Mouse (Mus musculus) limb, embryonic 12.5 days (tissue): ENCODE results near the gene Myd88. TPM values are rescaled to one million over a fixed set of nuclear protein-coding genes. Genes with fewer than 3 reads are reported as not detected.

Experiments
- ATAC-seq: fragments of 200-750 bp; cut with Nextera tagmentation; 2 replicates; pipeline ENCODE4 v1.8.0; 2017; ENCODE audit warnings: low read depth, moderate TSS enrichment; ENCODE audit not compliant: insufficient number of reproducible peaks, insufficient read depth, low FRiP score, low TSS enrichment
- H3K27ac ChIP-seq: fragments of 300-500 bp; sonication (generic); 2 replicates; pipeline ENCODE4 v1.5.1; 2016; ENCODE audit warnings: mild to moderate bottlenecking, moderate library complexity
- H3K27me3 ChIP-seq: fragments of 300-500 bp; sonication (generic); 2 replicates; pipeline ENCODE4 v1.6.1; 2016; ENCODE audit warnings: mild to moderate bottlenecking, moderate library complexity
- H3K36me3 ChIP-seq: fragments of 300-500 bp; sonication (generic); 2 replicates; pipeline ENCODE4 v1.6.1; 2016; ENCODE audit warnings: mild to moderate bottlenecking, moderate library complexity
- H3K4me1 ChIP-seq: fragments of 300-500 bp; sonication (generic); replicated peaks from 2 replicates; pipeline ENCODE4 v1.6.1; 2016
- H3K4me2 ChIP-seq: fragments of 300-500 bp; sonication (generic); 2 replicates; pipeline ENCODE4 v1.6.1; 2016; ENCODE audit warnings: mild to moderate bottlenecking, moderate library complexity
- H3K4me3 ChIP-seq: fragments of 300-500 bp; sonication (generic); replicated peaks from 2 replicates; pipeline ENCODE4 v1.5.1; 2016; ENCODE audit warnings: mild to moderate bottlenecking
- H3K9ac ChIP-seq: fragments of 300-500 bp; sonication (generic); replicated peaks from 2 replicates; pipeline ENCODE4 v1.6.1; 2016; ENCODE audit warnings: mild to moderate bottlenecking, moderate library complexity
- H3K9me3 ChIP-seq: fragments of 300-500 bp; sonication (generic); 2 replicates; pipeline ENCODE4 v1.6.1; 2016; ENCODE audit warnings: mild to moderate bottlenecking, moderate library complexity
- WGBS: fragments of 180-500 bp; shearing (Covaris S2); methylation state at CpG from one replicate; pipeline ENCODE4 v1.1.7; 2016; 5-methylcytosine and 5-hydroxymethylcytosine counted together
- polyA plus RNA-seq: library from polyadenylated mRNA; unstranded; fragments of >200 nt; fragmentation: Nextera tagmentation; extraction: Ambion mirVana; gene quantifications from 2 replicates; pipeline ENCODE4 v1.2.1, GENCODE M21; 2016

Gene Myd88
- polyA plus RNA-seq, 1 experiment from 2014 or later = 9.2 TPM

GRCm38 (mm10) chr9:119323260-119323645, 18.0 kb downstream of the Myd88 start:
- ATAC-seq = no peak
- H3K9me3 ChIP-seq = no peaks in the 10 kb centered on the region
- WGBS = 11% methylated on average over 9 of the region's 9 CpGs
- peak overlapping the region; percentile 84 for H3K27ac ChIP-seq
- H3K4me2 ChIP-seq = peak overlapping the region; percentile 92
- H3K4me1 ChIP-seq = peaks cover 16% of the 10 kb centered on the region
- peak overlapping the region; percentile 77 for H3K9ac ChIP-seq
- peaks cover 3% of the 10 kb centered on the region; the same call in 1 of the 2 replicates for H3K36me3 ChIP-seq
- H3K27me3 ChIP-seq = no peaks in the 10 kb centered on the region
- peak overlapping the region; percentile 88 for H3K4me3 ChIP-seq

- peak within 1 kb of the TSS; percentile 84 for H3K27ac ChIP-seq
- H3K4me3 ChIP-seq = peak within 1 kb of the TSS; percentile 88
- no peaks in the 10 kb centered on the region for H3K27me3 ChIP-seq
- peaks cover 5% of the 10 kb centered on the region; the same call in 1 of the 2 replicates for H3K36me3 ChIP-seq
- under 1% methylated on average over 76 of the region's 76 CpGs for WGBS
- H3K9me3 ChIP-seq = no peaks in the 10 kb centered on the region
- H3K9ac ChIP-seq = peak within 1 kb of the TSS; percentile 77
- H3K4me2 ChIP-seq = peak within 1 kb of the TSS; percentile 92
- ATAC-seq = peak; percentile 97
- H3K4me1 ChIP-seq = peaks cover 16% of the 10 kb centered on the region
These were observed 18.6 kb downstream of the Myd88 start, which contains the start of gene Oxsr1 for GRCm38 (mm10) chr9:119322289-119323259. Gene Oxsr1, minus strand, starts transcription at chr9:119322427.

DNA sequence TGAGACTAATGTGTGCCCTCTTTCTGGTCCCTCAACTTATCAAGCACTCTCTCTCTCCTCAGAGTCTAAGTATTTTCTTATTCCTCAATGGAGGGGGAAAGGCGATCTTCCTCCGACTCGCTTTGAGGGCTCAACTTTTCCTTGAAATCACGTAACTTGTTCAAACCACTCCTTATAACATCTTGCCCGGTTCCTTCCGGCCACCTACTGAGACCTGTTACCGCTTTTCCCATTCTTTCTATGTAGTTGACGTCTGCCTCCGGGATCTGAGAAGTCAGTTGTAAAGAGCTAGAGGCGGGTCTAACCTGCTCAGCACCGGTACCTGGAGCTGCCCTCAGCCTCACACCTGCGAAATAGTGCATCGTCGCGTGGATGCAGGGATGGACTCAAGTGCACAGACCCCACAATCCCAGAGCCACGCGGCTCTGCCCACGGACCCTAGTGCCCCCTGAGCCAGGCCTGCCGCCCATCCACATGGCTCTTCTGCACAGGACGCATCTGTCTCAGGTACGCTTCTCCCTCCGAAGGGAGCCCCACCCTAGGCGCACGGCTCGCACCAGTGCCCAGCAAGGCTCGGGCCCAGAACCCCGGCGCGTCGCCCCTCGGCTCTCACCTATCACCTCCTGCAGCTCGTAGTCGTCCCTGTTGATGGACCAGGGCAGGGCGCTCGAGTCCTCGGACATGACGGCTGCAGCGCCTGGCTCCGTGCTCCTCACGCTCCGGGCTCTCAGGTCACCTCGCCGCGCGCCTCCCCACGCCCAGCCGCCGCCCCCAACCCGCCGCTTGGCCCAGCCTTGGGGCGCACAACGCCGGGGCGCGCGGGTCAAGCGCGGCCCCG, 19.6 kb downstream of the Myd88 start:
- Histone ChIP-seq H3K36me3 (peaks cover 5% of the 10 kb centered on the region; the same call in 1 of the 2 replicates), H3K27me3 (no peaks in the 10 kb centered on the region), H3K4me3 (peak overlapping the region; percentile 88), H3K4me1 (peaks cover 16% of the 10 kb centered on the region), H3K4me2 (peak overlapping the region; percentile 92), H3K9ac (peak overlapping the region; percentile 77), H3K9me3 (no peaks in the 10 kb centered on the region), H3K27ac (peak overlapping the region; percentile 84)
- WGBS = under 1% methylated on average over 59 of the region's 59 CpGs
- ATAC-seq = peak; percentile 57

GRCm38 (mm10) chr9:119320946-119321345, 20.3 kb downstream of the Myd88 start:
- Histone ChIP-seq H3K9ac (peak overlapping the region; percentile 77; the same call in 1 of the 2 replicates), H3K4me1 (peaks cover 16% of the 10 kb centered on the region), H3K9me3 (no peaks in the 10 kb centered on the region), H3K27me3 (no peaks in the 10 kb centered on the region), H3K27ac (no peak overlapping the region), H3K36me3 (peaks cover 5% of the 10 kb centered on the region; the same call in 1 of the 2 replicates), H3K4me3 (peak overlapping the region; percentile 88), H3K4me2 (peak overlapping the region; percentile 92)
- no peak for ATAC-seq
- 19% methylated on average over 7 of the region's 7 CpGs for WGBS

GRCm38 (mm10) chr9:119320446-119320845, 20.8 kb downstream of the Myd88 start:
- no peak overlapping the region for H3K27ac ChIP-seq
- ATAC-seq = no peak
- H3K4me3 ChIP-seq = peak overlapping the region; percentile 88; the same call in 1 of the 2 replicates
- H3K9me3 ChIP-seq = no peaks in the 10 kb centered on the region
- peak overlapping the region; percentile 92 for H3K4me2 ChIP-seq
- peaks cover 16% of the 10 kb centered on the region for H3K4me1 ChIP-seq
- H3K36me3 ChIP-seq = peaks cover 5% of the 10 kb centered on the region; the same call in 1 of the 2 replicates
- H3K9ac ChIP-seq = no peak overlapping the region
- 77% methylated on average over 7 of the region's 7 CpGs for WGBS
- H3K27me3 ChIP-seq = no peaks in the 10 kb centered on the region

GRCm38 (mm10) chr9:119318891-119319290, 22.3 kb downstream of the Myd88 start:
- Histone ChIP-seq H3K27ac (no peak overlapping the region), H3K9ac (no peak overlapping the region), H3K4me2 (no peak overlapping the region), H3K27me3 (no peaks in the 10 kb centered on the region), H3K36me3 (peaks cover 5% of the 10 kb centered on the region; the same call in 1 of the 2 replicates), H3K4me3 (no peak overlapping the region), H3K9me3 (no peaks in the 10 kb centered on the region), H3K4me1 (peaks cover 16% of the 10 kb centered on the region)
- no peak for ATAC-seq
- WGBS = 92% methylated on average over 1 of the region's 1 CpGs

- Histone ChIP-seq H3K36me3 (peaks cover under 1% of the 10 kb centered on the region; the same call in 1 of the 2 replicates), H3K27me3 (no peaks in the 10 kb centered on the region), H3K9ac (no peak overlapping the region), H3K9me3 (no peaks in the 10 kb centered on the region), H3K4me2 (no peak overlapping the region), H3K27ac (no peak overlapping the region), H3K4me3 (no peak overlapping the region), H3K4me1 (no peaks in the 10 kb centered on the region)
- WGBS = 95% methylated on average over 10 of the region's 10 CpGs
- no peak for ATAC-seq
These were observed 28.1 kb downstream of the Myd88 start for GRCm38 (mm10) chr9:119313096-119313495.

- Histone ChIP-seq H3K9me3 (no peaks in the 10 kb centered on the region), H3K27me3 (no peaks in the 10 kb centered on the region), H3K27ac (no peak overlapping the region), H3K9ac (no peak overlapping the region), H3K4me2 (no peak overlapping the region), H3K4me1 (no peaks in the 10 kb centered on the region), H3K36me3 (no peaks in the 10 kb centered on the region), H3K4me3 (no peak overlapping the region)
- WGBS = 95% methylated on average over 1 of the region's 1 CpGs
- no peak for ATAC-seq
These were observed 32.1 kb downstream of the Myd88 start for GRCm38 (mm10) chr9:119309067-119309466.

DNA sequence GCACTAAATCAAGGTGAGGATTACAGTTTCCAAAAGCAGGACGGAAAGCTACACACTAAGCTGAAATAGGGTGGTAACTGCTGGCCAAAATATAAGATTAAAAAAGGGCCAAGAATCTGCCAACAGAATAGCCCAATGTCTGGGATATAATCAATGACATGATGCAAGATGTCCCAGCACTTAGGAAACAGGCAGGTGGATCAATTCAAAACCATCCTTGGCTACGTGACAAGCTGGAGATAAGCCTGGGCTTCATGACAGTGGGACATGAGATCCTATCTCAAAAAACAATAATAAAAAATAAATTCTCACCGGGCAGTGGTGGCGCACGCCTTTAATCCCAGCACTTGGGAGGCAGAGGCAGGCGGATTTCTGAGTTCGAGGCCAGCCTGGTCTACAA, 35.3 kb downstream of the Myd88 start:
- Histone ChIP-seq H3K9me3 (no peaks in the 10 kb centered on the region), H3K4me1 (no peaks in the 10 kb centered on the region), H3K27ac (no peak overlapping the region), H3K4me3 (no peak overlapping the region), H3K9ac (no peak overlapping the region), H3K36me3 (peaks cover 19% of the 10 kb centered on the region), H3K27me3 (no peaks in the 10 kb centered on the region), H3K4me2 (no peak overlapping the region)
- WGBS = 95% methylated on average over 7 of the region's 7 CpGs
- no peak for ATAC-seq

- Histone ChIP-seq H3K4me2 (no peak overlapping the region), H3K4me1 (no peaks in the 10 kb centered on the region), H3K9me3 (no peaks in the 10 kb centered on the region), H3K4me3 (no peak overlapping the region), H3K27ac (no peak overlapping the region), H3K27me3 (no peaks in the 10 kb centered on the region), H3K36me3 (peaks cover 26% of the 10 kb centered on the region), H3K9ac (no peak overlapping the region)
- no peak for ATAC-seq
- 85% methylated on average over 3 of the region's 3 CpGs for WGBS
These were observed 42.6 kb downstream of the Myd88 start for GRCm38 (mm10) chr9:119298563-119298962.

DNA sequence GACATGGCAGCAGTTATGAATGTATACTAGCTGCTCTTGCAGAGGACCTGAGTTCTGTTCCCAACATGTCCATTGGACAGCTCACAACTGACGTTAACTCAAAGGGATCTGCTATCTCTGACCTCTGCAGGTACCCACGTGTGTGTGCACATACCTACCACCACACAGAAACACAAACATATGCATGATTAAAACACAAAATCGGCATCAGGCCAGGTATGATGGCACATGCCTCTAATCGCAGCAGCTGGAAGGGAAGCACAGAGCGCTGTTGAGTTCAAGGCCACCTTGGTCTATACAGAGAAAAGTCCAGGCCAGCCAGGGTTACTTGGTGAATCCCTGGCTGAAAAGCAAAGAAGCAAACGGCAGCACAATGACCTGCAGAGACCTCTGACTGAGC, 43.5 kb downstream of the Myd88 start:
- no peak for ATAC-seq
- no peak overlapping the region for H3K4me3 ChIP-seq
- H3K4me2 ChIP-seq = no peak overlapping the region
- no peaks in the 10 kb centered on the region for H3K4me1 ChIP-seq
- H3K36me3 ChIP-seq = peaks cover 22% of the 10 kb centered on the region
- no peak overlapping the region for H3K9ac ChIP-seq
- no peaks in the 10 kb centered on the region for H3K9me3 ChIP-seq
- WGBS = 88% methylated on average over 6 of the region's 6 CpGs
- H3K27ac ChIP-seq = no peak overlapping the region
- H3K27me3 ChIP-seq = no peaks in the 10 kb centered on the region
